Mouse (Mus musculus) naive thymus-derived CD4-positive, alpha-beta T cell, adult 2 months (primary cell): ENCODE measurements around the gene Slc6a2.

Source experiments
- DNase-seq: peaks from one replicate; pipeline ENCODE4 v3.0.0-alpha.2; 2011; ENCODE audit warnings: low read depth

The Slc6a2 gene

DNA sequence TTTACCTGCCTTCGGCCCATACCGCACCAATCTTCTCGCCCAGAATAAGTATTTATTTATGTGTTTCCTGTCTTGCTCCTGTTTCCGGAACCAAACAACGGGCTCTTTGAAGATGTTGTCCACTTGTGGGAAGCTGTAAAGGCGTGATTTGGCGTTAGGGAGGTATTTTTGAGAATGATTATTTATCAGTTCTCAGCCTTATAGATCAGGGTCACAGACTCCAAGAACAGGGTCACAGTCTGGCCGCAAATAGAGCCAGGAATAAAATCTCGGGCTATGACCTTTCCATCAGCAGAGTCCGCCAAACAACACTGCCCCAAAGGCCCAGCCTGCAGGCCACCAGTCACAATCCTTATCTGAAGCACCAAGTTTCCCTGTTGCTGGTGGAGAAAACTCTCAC is at the start of gene Slc6a2:
Gene Slc6a2 (plus strand): TSS at position 301 of the 400 bp plus-strand sequence.
- DNase-seq, result no peak

DNA sequence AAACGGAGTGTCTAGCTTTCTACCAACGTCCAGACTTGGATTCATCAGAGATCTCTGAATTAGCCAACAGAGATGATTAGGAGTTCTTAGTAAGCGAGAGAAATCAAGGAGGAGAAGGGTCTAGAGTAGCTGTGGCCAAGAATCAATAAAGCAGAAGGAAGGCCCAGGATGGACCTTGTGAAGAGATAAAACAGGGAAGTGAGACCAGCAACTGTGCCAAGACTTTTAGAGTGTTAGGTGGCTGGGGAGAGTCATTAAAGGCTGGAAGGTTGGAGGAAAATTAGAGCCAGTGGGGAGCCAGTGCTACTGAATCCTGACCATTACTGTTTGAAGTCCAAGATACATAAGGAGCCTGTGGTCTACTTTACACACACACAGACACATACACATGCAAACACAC is 48.4 kb upstream of the Slc6a2 start:
- no peak for DNase-seq

DNA sequence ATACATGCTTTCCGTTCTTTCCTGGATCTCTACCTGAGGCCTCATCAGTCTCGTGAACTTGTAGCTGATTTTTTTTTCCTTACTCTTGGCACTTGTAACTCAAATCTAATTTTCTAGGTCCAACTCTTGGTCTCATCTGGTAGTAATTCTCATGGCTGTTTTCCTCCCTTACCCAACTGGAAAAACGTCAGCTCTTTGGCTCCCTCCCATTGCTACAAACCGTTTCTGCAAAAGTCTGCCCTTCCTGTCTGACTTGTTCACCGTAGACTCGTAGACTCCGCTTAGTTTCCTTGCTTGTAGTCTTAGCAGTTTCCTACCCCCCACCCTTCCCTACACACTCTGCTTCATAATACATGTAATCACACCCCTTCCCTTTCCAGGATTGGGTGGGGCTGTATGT is 46.5 kb upstream of the Slc6a2 start:
- no peak for DNase-seq

DNA sequence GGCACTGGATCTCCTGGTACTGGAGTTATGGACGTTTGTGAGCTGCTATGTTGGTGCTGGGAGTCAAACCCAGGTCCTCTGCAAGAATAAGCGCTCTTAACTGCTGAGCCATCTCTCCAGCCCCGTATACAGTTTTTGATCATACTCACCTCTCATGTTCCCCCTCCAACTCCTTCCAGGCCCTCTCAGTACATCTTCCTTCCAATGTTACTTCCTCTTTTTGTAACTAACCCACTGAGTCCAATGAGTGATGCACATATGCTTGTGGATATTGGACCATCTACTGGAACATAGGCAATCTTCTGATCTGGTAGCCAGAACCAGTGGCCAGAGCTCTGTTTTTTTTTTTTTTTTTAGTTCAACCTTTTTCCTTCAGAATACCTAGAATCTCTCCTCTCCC is 43.8 kb upstream of the Slc6a2 start:
- no peak for DNase-seq

DNA sequence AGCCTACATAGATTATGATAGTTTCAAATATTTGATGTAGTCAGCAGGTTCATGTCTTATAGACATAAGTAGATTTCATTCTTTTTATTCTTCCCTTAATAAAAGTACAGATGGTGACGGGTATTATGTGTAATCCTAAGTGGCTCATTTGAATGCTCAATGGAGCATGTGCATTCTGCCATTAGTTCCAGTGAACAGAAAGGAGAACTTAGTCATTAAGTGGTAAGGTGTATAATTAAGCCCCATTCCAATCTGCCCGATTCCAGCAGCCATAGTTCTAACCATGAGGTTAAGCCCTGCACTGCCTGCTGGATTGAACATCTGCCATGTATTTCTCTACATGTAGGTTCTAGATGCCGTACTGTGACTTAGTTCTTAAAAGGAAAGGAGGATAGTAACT is 38.1 kb upstream of the Slc6a2 start:
- DNase-seq, result no peak

DNA sequence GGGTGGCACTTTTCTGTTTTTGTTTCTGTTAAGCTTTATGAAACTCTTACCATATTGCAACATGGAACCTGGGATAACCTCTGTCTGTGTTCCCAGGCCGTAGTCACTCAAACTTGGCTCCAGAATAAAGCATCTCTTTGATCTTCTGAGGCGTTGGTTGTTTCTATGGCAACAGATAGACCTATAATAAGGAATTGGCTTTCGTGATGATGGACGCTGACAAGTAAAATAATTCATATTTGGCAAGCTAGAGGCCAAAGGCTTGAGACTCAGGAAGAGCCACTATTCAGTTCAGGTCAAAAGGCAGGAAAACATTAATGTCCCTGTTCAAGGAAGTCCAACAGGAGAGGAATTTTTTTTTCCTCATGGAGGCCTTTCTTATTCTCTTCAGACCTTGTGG is 30.9 kb upstream of the Slc6a2 start:
- DNase-seq, result no peak

DNA sequence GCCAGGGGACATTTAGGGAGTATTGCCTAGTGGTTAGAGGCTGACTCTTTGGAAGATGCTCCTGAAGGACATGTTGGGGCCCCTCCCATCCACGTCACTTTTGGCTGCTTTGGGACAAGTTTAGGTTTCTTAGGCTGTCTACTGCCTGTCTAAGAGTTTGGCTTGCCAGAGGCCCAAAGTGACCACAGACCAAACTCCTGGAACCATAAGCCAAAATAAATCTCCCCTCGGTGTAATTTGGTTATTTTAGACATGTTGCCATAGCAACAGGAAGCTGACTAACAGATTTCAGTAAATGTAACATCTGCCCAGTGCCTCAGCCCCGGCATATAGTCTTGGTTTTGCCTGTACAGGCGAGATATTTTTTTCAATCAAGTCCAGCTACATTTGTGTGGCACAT is 21.8 kb upstream of the Slc6a2 start:
- no peak for DNase-seq

DNA sequence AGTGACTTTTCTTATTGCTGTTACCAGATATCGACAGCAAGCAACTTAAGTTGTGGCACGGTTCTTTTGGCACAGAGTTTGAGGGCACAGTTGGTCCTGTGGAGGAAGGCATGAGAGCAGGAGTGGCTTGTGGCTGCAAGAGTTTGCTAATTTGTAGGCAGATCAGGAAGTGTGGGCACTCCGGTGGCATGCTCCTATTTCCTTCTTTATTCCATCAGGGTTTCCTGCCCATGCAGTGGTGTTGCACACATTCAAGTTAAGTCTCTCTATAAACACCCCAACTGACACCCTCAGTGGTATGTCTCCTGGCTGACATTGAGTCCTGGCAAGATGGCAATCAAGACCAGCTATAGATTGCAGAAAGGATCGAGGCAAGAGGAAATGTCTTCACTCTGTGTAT is 10.8 kb upstream of the Slc6a2 start:
- no peak for DNase-seq

DNA sequence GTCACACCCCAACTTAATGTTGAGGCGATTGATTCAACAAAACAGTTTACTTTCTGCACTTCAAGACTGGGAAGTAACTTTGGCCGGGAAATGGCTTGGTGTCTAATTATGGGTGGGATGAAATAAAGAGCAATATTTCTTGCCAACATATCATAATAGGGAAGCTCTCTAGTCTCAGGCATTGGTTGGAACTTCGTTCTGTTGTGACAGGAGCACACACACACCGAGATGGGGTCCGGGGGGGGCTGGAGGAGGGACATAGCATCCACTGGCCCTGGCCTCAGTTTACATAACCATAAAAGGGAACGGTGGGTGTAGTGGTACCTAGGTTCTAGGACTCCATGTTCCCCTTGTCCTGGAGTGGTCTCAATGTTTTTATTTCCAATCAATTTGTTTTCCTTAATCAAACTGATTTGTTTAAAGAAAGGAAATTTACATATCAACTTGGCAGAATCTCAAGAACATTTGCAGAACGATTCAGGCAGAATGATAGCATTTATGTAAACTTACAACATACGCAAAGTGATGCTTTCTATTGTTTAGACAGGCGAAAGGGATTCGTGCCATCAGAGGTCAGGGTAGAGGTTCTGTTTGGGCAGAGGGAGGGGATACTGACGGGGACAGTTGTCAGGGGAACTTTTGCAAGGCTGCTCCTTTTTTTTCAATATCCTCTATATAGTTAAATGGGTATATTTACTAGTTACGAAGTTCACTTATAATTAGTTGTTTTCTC is 9.1 kb upstream of the Slc6a2 start:
- no peak for DNase-seq

DNA sequence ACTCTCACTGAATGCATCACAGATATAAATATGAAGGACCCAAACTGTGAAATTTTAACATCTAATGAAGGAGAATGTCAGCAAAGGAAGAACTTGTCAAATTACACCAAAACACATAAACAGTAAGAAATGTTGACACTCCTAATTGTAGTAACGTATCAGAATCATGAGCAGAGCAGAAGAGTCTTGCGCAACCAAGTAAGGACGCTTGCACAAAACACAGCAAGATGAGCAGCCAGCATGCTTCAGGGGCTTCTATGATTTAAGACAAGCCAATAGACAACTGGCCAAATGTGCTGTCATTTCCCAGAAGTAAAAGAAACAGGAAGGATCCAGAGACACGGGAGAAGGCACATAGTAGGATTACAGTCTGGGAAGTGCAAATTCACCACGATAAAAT is 5.8 kb upstream of the Slc6a2 start:
- no peak for DNase-seq

DNA sequence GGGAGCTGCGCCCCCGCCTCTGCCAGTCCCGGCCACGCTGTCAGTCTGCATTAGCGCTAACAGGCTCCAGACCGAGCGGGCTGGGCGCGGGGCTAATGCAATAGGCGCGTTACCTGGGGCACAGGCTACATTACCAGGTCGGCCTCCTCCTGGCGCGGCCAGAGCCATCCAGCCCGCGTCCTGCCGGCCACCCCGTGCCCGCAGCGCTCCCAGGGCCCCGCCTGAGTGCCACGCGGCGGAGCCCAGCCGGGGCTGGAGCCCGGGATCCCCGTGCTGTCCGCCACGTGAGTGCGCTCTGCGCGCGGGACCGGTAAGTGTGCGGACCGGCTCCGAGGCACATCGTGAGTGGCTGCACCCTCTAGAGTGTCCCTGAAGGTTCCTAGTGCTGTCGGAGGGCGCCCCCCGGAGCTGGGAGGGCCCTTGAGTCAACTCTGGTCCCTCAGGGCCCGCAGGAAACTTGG is 602 bp downstream of the Slc6a2 start:
- DNase-seq, result no peak

DNA sequence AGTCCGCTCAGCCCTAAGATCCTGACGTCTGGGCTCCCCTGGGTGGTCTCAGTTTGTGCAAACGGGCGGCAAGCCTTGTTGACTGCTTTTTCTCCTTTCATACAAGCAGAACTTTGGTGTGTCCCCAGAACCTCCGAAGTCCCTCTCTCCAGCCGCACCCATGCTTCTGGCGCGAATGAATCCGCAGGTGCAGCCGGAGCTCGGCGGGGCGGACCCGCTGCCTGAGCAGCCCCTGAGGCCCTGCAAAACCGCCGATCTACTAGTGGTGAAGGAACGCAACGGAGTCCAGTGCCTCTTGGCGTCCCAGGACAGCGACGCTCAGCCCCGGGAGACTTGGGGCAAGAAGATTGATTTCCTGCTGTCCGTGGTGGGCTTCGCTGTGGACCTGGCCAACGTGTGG is 1.2 kb downstream of the Slc6a2 start:
- no peak for DNase-seq

DNA sequence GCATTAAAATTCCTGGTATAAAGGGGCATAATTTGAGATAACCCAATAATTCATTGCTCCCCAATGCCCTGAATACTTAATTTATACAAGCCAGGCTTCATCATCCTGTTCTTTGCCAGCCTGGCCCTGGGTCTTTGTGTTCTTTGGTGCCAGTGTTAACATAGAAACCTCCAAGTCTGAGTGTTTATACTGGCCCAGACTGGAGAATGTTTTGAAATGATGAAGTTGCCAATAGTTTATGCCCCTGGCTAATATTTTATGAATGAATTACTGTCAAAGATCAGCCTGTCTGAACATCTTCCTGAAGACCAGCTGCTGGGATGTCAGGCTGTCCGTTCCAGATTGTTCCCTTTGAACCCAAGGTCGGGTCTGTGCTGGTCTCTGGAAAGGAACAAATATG is 4.7 kb downstream of the Slc6a2 start:
- no peak for DNase-seq

DNA sequence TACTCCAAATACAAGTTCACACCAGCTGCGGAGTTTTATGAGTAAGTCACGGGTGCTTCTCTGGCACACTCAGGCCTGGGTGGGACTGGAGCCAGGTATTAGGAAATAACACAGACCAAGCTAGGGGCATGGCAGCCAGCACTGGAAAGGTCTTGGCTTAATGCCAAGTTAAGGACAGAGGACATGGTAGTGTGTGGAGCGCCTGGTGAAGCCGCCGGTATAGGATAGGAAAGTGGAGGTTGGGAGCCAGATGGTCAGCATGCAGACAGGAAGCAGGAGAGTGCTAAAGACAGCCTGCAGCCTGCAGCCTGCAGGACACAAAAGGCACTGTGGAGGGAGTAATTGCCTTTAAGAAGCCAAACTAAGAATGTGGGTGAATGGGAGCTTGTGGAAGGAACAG is 13.1 kb downstream of the Slc6a2 start:
- no peak for DNase-seq

DNA sequence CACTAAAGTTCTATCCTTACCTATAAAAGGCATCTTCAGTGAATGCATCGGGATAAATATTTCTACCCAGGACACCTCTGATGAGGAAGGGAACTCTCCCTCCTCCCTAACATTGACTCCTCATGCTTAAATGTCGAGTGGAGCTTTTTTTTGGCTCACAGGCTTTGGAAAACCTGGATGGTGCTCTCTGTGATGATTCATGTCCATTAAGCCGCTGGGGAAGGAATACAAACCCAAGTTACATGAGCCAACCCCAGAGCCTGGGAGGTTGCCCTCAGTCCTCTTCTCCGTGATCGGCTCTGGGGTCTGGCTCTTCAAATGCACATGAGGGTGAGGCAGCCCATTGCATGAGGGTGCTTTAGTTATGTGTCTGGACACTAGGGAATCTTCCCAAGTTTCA is 16.8 kb downstream of the Slc6a2 start:
- DNase-seq, result no peak

DNA sequence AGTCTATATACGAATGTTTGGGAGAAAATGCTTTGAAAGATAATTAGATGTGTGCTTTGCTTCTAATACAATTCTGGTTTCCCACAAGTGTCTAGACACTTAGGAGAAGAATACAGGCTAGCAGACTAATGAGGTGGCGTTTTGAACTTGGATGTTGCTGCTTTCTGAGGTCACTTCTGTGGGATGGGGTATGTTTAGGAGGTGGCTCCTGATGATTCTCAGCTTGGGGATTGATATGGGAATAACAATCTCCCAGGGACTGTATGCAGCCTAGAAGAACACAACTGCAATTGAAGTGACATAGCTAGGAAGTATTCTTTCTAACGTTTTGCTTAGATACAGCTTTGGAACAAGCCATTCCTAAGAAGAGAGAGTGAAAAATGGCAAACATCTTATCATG is 22.6 kb downstream of the Slc6a2 start:
- no peak for DNase-seq

DNA sequence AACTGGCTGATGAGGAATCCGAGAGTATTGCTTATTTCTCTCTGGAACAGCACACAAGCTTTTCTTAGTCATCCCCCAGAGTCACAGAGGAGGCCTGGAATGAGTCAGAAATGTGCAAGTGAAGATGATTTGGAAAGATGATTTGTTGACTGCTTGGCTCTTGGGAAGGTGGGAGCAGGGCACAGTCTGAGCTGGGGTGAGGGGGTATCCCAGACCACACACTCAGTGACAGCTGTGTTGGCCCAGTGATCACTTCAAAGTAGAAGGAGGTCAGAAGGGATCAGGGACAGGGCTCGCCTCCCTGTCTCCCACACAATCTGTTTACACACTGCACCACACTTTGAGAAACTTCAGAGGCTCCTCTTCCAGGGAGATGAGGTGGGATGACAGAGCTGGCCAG is 24.5 kb downstream of the Slc6a2 start:
- DNase-seq, result no peak

DNA sequence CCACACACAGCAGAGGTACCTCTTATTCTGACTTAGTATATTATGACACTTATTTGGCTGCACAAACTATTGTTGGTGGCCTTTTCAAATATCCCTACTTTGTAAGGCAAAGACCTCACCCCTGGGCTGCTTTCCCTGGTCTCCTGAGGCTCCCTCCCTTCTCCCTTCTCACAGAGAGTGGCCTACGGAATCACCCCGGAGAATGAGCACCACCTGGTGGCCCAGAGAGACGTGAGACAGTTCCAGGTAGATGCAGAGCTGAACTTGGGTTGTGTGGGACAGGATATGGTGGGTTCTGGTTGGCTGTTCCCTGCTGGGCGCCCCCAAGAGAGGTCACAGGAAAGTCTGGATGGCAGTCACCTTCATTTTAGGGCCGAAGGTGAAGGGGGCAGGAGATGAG is 37.0 kb downstream of the Slc6a2 start:
- no peak for DNase-seq

DNA sequence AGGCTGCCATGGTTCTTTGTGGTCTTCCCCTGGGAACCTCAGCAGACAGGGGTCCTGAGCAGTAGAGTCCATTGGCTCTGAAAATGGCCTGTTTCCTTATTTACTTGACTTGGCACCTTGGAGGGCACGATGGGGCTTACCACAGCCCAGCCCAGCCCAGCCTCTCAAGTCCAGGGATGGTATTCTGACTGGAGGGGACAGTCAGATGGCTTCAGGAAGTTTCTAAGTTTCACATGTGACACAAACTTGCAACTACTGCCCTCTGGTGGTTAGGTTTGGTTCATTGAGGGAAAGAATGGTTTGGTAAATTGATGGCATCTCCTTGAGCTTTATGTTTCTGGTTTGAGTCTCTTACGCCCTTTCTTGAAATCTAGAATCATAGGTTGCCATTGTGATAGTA is 38.7 kb downstream of the Slc6a2 start:
- peak; percentile 8 for DNase-seq

DNA sequence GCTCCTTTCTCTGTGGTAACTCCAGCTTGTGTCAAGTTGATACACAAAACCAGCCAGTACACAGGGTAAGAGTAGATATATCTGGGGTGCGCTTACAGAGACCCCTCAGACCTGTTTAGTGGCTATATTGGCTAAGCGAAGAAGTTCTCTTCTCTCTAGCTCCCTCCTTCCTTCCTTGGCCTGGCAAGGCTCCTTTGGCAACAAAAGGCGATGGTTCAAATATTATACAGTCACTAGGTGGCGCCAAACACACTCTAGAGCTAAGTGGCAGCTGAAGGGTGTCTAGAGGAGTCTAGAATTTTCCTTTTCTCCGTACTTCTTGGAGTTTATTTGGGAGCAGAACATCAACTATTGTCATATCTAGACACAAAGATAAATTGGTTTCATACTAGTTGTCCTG is 50.4 kb downstream of the Slc6a2 start:
- DNase-seq, result peak; percentile 7

DNA sequence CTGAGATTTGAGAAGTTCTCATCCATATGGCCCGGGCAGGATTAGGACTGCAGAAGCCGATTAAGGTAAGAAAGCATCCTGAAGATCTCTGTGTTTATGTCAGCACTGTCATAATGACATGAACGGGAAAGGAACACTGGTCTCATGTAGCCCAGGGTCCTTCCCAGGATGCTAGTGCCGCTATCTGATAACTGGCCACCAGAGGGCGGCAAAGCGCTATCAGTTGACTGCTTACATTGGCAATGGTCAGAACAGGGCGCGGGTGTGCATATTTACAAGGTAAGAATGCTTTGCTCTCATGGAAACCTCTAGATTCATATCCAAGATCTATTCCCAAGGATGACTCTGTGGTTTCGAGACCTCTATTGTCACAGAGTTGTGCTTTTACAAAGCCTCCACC is 51.6 kb downstream of the Slc6a2 start:
- DNase-seq, result peak; percentile 40

DNA sequence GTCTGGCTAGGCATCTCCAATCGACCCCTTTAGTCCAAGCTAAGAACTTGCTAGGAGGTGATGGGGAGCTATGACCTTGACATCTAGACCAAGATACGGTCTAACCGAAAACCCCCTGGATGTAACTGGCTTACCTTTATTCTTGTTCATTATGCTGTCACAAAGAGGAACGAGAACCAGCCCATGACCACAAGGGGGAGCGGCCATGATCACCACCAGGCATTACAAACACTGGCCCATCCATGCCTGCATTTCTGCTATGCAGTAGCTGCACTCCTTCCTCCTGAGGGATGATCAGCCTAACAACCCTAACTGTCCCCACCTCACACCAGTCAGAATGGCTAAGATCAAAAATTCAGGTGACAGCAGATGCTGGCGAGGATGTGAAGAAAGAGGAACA is 52.3 kb downstream of the Slc6a2 start:
- no peak for DNase-seq

DNA sequence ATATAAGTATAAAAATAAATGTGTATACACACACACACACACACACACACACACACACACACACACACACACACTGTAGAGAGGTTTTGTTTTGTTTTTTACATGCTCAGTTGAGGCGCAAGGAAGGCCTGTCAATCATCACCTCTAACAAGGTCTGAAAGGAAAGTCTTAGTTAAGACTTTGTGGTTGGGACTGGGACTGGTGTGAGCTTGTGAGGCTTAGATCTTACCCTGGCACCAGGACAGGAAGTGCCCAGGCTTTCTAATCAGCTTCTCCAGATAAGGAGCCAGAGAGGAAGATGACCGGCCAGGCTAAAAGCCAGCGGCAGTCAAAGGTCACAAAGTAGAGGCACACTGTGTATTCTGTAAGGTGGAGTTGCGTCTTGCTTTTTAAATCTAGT is 54.4 kb downstream of the Slc6a2 start:
- DNase-seq, result no peak

DNA sequence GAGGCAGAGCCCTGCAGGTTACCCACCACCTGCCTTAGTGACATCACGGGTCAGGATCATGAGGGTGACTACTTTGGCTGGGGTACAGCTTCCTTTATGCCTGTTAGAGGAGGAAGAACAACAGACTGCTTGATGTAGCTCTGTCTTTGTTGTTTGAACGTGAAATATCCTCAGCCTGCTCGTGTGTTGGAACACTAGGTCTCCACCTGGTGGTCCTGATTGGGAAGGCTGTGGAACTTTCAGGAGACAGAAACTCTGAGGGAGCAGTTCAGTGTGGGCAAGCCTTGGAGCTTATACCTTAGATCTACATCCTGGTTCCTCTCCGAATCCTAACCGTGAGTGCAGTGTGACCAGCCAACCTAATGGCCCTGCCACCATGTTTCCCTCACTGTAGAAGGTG is 61.9 kb downstream of the Slc6a2 start:
- no peak for DNase-seq

DNA sequence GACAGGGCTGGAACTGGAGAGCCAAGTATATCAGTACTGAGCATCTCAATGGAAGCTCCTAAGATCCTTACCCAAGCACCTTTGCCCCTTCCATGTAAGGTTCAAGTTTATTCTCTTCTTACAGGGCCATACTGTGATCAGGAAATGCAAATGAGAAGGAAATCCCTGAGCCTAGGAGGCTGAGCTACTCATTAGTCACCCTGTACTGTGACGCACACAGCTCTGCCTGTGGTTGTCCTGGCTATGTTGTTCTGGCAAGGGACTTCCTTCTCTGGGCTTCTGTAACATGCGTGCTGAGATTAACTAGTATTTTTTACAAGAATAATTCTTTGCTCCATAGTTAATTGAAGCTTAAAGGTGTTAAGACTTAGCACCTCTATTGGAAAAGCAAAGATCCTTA is 70.8 kb downstream of the Slc6a2 start:
- DNase-seq, result no peak
